Mouse (Mus musculus): Measurements from ENCODE around the gene Fam111a. TPM values are rescaled to one million over a fixed set of nuclear protein-coding genes. Genes with fewer than 3 reads are reported as not detected.

Gene Fam111a
- polyA plus RNA-seq, 1 experiment from 2014 or later: 33.4 TPM

DNA sequence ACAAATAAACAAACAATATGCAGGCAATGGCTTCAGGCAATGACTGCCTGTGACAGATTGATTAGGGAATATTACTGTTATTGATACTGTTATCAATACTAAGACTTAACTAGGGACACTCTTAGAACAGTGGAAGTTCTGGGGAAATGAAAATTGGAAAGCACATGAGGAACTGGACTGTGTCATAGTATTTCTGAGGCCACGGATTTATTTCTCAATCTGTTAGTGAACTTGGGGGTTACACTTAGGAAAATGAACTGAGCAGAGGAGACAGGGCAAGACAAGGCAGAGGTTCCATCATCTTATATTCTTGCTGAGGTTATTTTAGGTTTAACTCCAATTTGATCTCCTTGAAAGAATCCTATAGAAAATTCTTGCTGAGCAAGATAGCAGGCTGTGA is 5.6 kb upstream of the Fam111a start:
- DNase-seq (ENCODE audit: low spot score) (no peak), ATAC-seq (replicated peaks; ENCODE audit: insufficient number of reproducible peaks, low FRiP score, low TSS enrichment, low read depth) (no peak)
- H3K9me3 ChIP-seq (replicated peaks; ENCODE audit: control insufficient read depth, low read length): no peaks in the 10 kb centered on the region
- no peaks in the 10 kb centered on the region for H3K27me3 ChIP-seq (ENCODE audit: control insufficient read depth, insufficient read depth, low read length)
- no peaks in the 10 kb centered on the region for H3K4me1 ChIP-seq (ENCODE audit: control insufficient read depth, insufficient read depth, low read length)
- no peaks in the 10 kb centered on the region for H3K36me3 ChIP-seq (replicated peaks; ENCODE audit: control insufficient read depth, insufficient read depth, low read depth, low read length)
- WGBS: 76% methylated on average over 1 of the region's 1 CpGs
- no peak overlapping the region for H3K9ac ChIP-seq (replicated peaks; ENCODE audit: low read length)
- no peak overlapping the region for H3K4me3 ChIP-seq (ENCODE audit: low read depth, low read length)
- no peak overlapping the region for H3K27ac ChIP-seq (replicated peaks; ENCODE audit: low read depth, low read length)
- H3K4me2 ChIP-seq (ENCODE audit: low read depth, low read length): no peak overlapping the region

DNA sequence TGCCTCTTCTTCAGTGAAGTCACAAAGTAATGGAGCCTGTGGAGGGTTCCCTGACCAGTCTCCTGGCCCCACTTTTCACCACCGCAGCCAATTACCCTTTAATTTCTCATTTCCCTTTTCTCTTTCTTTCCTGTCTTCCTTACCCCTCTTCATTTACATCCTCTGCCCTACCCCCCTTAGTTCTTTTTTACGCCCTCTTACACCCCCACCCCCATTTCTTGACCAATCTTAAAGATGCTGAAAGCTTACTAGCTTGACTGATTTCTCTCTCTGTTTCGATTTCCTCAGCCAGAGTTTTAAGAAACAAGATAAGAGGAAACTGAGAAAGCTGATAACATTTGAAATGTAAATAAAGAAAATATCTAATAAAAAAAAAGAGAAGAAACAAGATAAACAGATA is 4.8 kb upstream of the Fam111a start:
- Histone ChIP-seq H3K4me1 (ENCODE audit: control insufficient read depth, insufficient read depth, low read length) (no peaks in the 10 kb centered on the region), H3K4me3 (ENCODE audit: low read depth, low read length) (no peak overlapping the region), H3K27ac (replicated peaks; ENCODE audit: low read depth, low read length) (no peak overlapping the region), H3K4me2 (ENCODE audit: low read depth, low read length) (no peak overlapping the region), H3K9me3 (replicated peaks; ENCODE audit: control insufficient read depth, low read length) (no peaks in the 10 kb centered on the region), H3K9ac (replicated peaks; ENCODE audit: low read length) (no peak overlapping the region), H3K27me3 (ENCODE audit: control insufficient read depth, insufficient read depth, low read length) (no peaks in the 10 kb centered on the region), H3K36me3 (replicated peaks; ENCODE audit: control insufficient read depth, insufficient read depth, low read depth, low read length) (no peaks in the 10 kb centered on the region)
- no peak for DNase-seq (ENCODE audit: low spot score)
- 74% methylated on average over 3 of the region's 3 CpGs for WGBS
- ATAC-seq (replicated peaks; ENCODE audit: insufficient number of reproducible peaks, low FRiP score, low TSS enrichment, low read depth): no peak

DNA sequence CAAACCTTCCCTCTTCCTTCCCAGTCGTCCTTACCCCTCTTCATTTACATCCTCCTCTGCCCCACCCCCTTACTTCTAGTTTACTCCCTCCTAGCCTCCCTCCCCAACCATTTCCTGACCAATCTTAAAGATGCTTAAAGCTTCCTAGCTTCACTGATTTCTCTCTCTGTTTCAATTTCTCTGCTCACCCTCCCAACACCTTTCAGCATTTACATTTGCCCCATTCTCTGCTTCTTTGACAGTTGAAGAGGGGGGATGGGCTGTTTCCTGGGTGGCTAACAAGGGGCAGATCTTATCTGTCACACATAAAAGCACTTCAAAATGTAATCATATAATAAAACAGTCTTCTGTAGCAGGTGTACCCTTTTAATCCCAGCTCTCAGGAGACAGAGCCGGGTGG is 3.9 kb upstream of the Fam111a start:
- Histone ChIP-seq H3K4me3 (ENCODE audit: low read depth, low read length) (no peak overlapping the region), H3K27ac (replicated peaks; ENCODE audit: low read depth, low read length) (no peak overlapping the region), H3K4me2 (ENCODE audit: low read depth, low read length) (no peak overlapping the region), H3K9me3 (replicated peaks; ENCODE audit: control insufficient read depth, low read length) (no peaks in the 10 kb centered on the region), H3K27me3 (ENCODE audit: control insufficient read depth, insufficient read depth, low read length) (no peaks in the 10 kb centered on the region), H3K36me3 (replicated peaks; ENCODE audit: control insufficient read depth, insufficient read depth, low read depth, low read length) (no peaks in the 10 kb centered on the region), H3K9ac (replicated peaks; ENCODE audit: low read length) (no peak overlapping the region), H3K4me1 (ENCODE audit: control insufficient read depth, insufficient read depth, low read length) (no peaks in the 10 kb centered on the region)
- 31% methylated on average over 2 of the region's 2 CpGs for WGBS
- ATAC-seq (replicated peaks; ENCODE audit: insufficient number of reproducible peaks, low FRiP score, low TSS enrichment, low read depth): no peak
- DNase-seq (ENCODE audit: low spot score): no peak

DNA sequence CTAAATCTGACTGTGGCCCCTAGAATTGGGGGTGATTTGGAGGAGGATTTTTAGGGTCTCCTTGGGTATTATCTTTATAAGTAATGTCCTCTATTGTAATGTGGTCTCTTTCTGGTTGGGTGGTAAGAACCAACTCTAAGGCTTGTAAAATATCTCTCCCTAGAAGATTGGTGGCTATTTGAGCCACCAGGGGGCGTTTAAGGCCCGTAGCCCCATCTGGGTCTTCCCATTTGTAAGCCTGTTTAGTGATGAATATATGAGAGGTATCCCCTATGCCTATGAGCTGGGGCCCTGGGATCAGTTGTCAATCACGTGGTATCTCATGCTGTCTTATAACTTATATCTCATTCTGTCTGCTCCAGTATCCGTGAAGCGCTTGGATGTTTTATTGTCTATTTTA is 3.6 kb downstream of the Fam111a start:
- no peak overlapping the region for H3K4me3 ChIP-seq (ENCODE audit: low read depth, low read length)
- no peak overlapping the region for H3K9ac ChIP-seq (replicated peaks; ENCODE audit: low read length)
- no peaks in the 10 kb centered on the region for H3K4me1 ChIP-seq (ENCODE audit: control insufficient read depth, insufficient read depth, low read length)
- no peaks in the 10 kb centered on the region for H3K36me3 ChIP-seq (replicated peaks; ENCODE audit: control insufficient read depth, insufficient read depth, low read depth, low read length)
- no peak overlapping the region for H3K4me2 ChIP-seq (ENCODE audit: low read depth, low read length)
- no peak overlapping the region for H3K27ac ChIP-seq (replicated peaks; ENCODE audit: low read depth, low read length)
- no peaks in the 10 kb centered on the region for H3K9me3 ChIP-seq (replicated peaks; ENCODE audit: control insufficient read depth, low read length)
- H3K27me3 ChIP-seq (ENCODE audit: control insufficient read depth, insufficient read depth, low read length): no peaks in the 10 kb centered on the region
- no peak for ATAC-seq (replicated peaks; ENCODE audit: insufficient number of reproducible peaks, low FRiP score, low TSS enrichment, low read depth)
- 76% methylated on average over 5 of the region's 5 CpGs for WGBS
- peak; percentile 35 for DNase-seq (ENCODE audit: low spot score)

DNA sequence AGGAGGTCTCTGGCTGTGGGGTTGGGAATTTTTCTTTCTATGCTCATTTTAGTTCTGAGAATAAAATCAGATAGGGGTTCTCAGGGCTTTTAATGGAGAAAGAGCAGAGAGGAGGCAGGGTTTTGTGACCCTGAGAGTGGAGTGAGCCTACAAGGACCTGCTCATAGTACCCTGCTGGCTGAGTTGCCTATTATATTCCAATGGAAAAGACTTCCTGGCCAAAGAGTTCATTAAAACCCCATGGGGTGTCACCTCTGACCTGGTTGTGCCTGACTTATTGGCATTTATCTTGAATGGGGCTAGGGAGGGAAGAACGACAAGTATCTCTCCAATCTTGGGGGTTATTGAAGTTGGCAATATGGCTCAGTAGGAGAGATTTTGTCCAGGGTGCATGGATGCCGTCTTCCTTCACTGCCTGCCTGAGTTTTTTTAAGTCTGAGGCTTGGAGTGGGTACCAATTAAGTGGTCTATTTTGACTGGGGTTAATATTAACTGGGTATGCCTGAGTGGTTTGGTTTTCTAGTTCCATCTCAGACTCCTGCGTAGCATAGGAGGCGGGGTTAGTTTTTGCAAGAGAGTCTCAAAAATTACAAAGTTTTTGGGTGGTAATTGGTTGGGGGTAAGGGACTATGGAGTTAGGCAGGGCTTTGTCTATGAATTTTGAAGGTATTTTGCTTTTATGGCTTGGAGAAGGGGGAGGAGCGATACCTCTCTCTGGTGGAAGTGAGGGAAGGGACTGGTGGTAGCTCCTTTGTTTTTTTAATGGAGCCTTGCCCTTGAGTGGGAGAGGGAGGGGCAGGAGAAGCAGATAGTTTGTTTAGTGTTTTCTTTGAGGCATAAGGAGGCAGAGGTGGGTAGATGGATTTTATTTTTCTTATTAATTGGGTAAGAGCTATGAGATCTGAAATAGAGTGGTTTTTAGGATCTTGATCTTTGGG is 4.7 kb downstream of the Fam111a start:
- Histone ChIP-seq H3K4me1 (ENCODE audit: control insufficient read depth, insufficient read depth, low read length) (no peaks in the 10 kb centered on the region), H3K4me2 (ENCODE audit: low read depth, low read length) (no peak overlapping the region), H3K9me3 (replicated peaks; ENCODE audit: control insufficient read depth, low read length) (no peaks in the 10 kb centered on the region), H3K27ac (replicated peaks; ENCODE audit: low read depth, low read length) (no peak overlapping the region), H3K36me3 (replicated peaks; ENCODE audit: control insufficient read depth, insufficient read depth, low read depth, low read length) (no peaks in the 10 kb centered on the region), H3K27me3 (ENCODE audit: control insufficient read depth, insufficient read depth, low read length) (no peaks in the 10 kb centered on the region), H3K4me3 (ENCODE audit: low read depth, low read length) (no peak overlapping the region), H3K9ac (replicated peaks; ENCODE audit: low read length) (no peak overlapping the region)
- DNase-seq (ENCODE audit: low spot score) (no peak), ATAC-seq (replicated peaks; ENCODE audit: insufficient number of reproducible peaks, low FRiP score, low TSS enrichment, low read depth) (no peak)
- 74% methylated on average over 5 of the region's 5 CpGs for WGBS

GRCm38 (mm10) chr19:12556293-12556692 is 10.8 kb downstream of the Fam111a start:
- H3K27ac ChIP-seq (replicated peaks; ENCODE audit: low read depth, low read length): no peak overlapping the region
- no peaks in the 10 kb centered on the region for H3K27me3 ChIP-seq (ENCODE audit: control insufficient read depth, insufficient read depth, low read length)
- H3K9me3 ChIP-seq (replicated peaks; ENCODE audit: control insufficient read depth, low read length): no peaks in the 10 kb centered on the region
- no peak overlapping the region for H3K4me3 ChIP-seq (ENCODE audit: low read depth, low read length)
- H3K9ac ChIP-seq (replicated peaks; ENCODE audit: low read length): no peak overlapping the region
- no peak for DNase-seq (ENCODE audit: low spot score)
- H3K36me3 ChIP-seq (replicated peaks; ENCODE audit: control insufficient read depth, insufficient read depth, low read depth, low read length): no peaks in the 10 kb centered on the region
- no peak for ATAC-seq (replicated peaks; ENCODE audit: insufficient number of reproducible peaks, low FRiP score, low TSS enrichment, low read depth)
- 88% methylated on average over 2 of the region's 2 CpGs for WGBS
- H3K4me1 ChIP-seq (ENCODE audit: control insufficient read depth, insufficient read depth, low read length): no peaks in the 10 kb centered on the region
- no peak overlapping the region for H3K4me2 ChIP-seq (ENCODE audit: low read depth, low read length)

DNA sequence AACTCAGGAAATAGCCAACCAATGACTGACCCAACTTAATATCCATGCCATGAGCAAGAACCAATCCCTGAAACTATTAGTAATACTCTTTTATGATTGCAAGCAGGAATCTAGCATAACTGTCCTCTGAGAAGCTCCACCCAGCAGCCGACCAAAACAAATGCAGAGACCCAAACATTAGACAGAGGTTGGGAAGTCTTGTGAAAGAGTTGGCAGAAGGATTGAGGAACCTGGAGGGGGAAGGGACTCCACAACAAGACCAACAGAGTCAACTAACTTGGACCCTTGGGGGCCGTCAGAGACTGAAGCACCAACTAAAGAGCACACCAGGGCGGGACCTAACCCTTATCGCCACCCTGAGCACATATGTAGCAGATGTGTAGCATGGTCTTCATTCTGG is 12.7 kb downstream of the Fam111a start:
- Histone ChIP-seq H3K4me2 (ENCODE audit: low read depth, low read length) (no peak overlapping the region), H3K36me3 (replicated peaks; ENCODE audit: control insufficient read depth, insufficient read depth, low read depth, low read length) (no peaks in the 10 kb centered on the region), H3K9me3 (replicated peaks; ENCODE audit: control insufficient read depth, low read length) (no peaks in the 10 kb centered on the region), H3K4me1 (ENCODE audit: control insufficient read depth, insufficient read depth, low read length) (no peaks in the 10 kb centered on the region), H3K4me3 (ENCODE audit: low read depth, low read length) (no peak overlapping the region), H3K9ac (replicated peaks; ENCODE audit: low read length) (no peak overlapping the region), H3K27me3 (ENCODE audit: control insufficient read depth, insufficient read depth, low read length) (no peaks in the 10 kb centered on the region), H3K27ac (replicated peaks; ENCODE audit: low read depth, low read length) (no peak overlapping the region)
- WGBS: 77% methylated on average over 4 of the region's 4 CpGs
- ATAC-seq (replicated peaks; ENCODE audit: insufficient number of reproducible peaks, low FRiP score, low TSS enrichment, low read depth) (no peak), DNase-seq (ENCODE audit: low spot score) (no peak)

- Histone ChIP-seq H3K27ac (replicated peaks; ENCODE audit: low read depth, low read length) (no peak overlapping the region), H3K36me3 (replicated peaks; ENCODE audit: control insufficient read depth, insufficient read depth, low read depth, low read length) (no peaks in the 10 kb centered on the region)
These were observed 18.7 kb downstream of the Fam111a start for GRCm38 (mm10) chr19:12564197-12564596.

More at GRCm38 (mm10) chr19:12564197-12564596, 18.7 kb downstream of the Fam111a start:
- Histone ChIP-seq H3K4me2 (ENCODE audit: low read depth, low read length) (no peak overlapping the region), H3K27me3 (ENCODE audit: control insufficient read depth, insufficient read depth, low read length) (no peaks in the 10 kb centered on the region), H3K9ac (replicated peaks; ENCODE audit: low read length) (no peak overlapping the region), H3K9me3 (replicated peaks; ENCODE audit: control insufficient read depth, low read length) (no peaks in the 10 kb centered on the region), H3K4me1 (ENCODE audit: control insufficient read depth, insufficient read depth, low read length) (no peaks in the 10 kb centered on the region), H3K4me3 (ENCODE audit: low read depth, low read length) (no peak overlapping the region)
- ATAC-seq (replicated peaks; ENCODE audit: insufficient number of reproducible peaks, low FRiP score, low TSS enrichment, low read depth) (no peak), DNase-seq (ENCODE audit: low spot score) (no peak)

Data from embryonic facial prominence, embryonic 11.5 days (tissue).